Comparison of ENCODE assay signal across 25 mouse cellular contexts in genomic region chr11:57592228-57592748, GRCm38 (mm10).
"Had no signal": no experiment of that assay in that cellular context is flagged by ENCODE, and none has a peak within 500 bp of the region (broad histone marks: within the 10 kb centered on the region; RNA-seq: fewer than 3 reads in every experiment).

No protein-coding gene starts in this region.

- DNase-seq: cerebellum, adult 9-10 months; cerebellum, adult 9-11 months; cerebellum, postnatal 10 days; cerebellum, postnatal 14 days; cerebellum, postnatal 25 days; cerebellum, postnatal 36 days; embryo, embryonic 11 days; forebrain, postnatal 0 days; gastrocnemius, adult 2 months; gastrocnemius, postnatal 10 days; gastrocnemius, postnatal 14 days; gastrocnemius, postnatal 25 days; heart, adult 11 months; heart, adult 18-20 months; heart, adult 2 months had no signal

- H3K27ac ChIP-seq: embryonic facial prominence, embryonic 10.5 days; embryonic facial prominence, embryonic 12.5 days; embryonic facial prominence, embryonic 13.5 days; embryonic facial prominence, embryonic 15.5 days; forebrain, embryonic 10.5 days; forebrain, embryonic 12.5 days; forebrain, embryonic 13.5 days; forebrain, embryonic 15.5 days; gastrocnemius, adult 2 months; heart, adult 2 months; heart, embryonic 10.5 days had no signal

- H3K9ac ChIP-seq: embryonic facial prominence, embryonic 12.5 days; embryonic facial prominence, embryonic 13.5 days; embryonic facial prominence, embryonic 15.5 days; forebrain, embryonic 12.5 days; forebrain, embryonic 13.5 days; forebrain, embryonic 15.5 days; forebrain, postnatal 0 days had no signal

- H3K4me1 ChIP-seq: embryonic facial prominence, embryonic 12.5 days; embryonic facial prominence, embryonic 15.5 days; forebrain, embryonic 10.5 days; forebrain, embryonic 12.5 days; forebrain, embryonic 15.5 days; heart, embryonic 10.5 days had no signal

- H3K36me3 ChIP-seq: embryonic facial prominence, embryonic 10.5 days; embryonic facial prominence, embryonic 12.5 days; embryonic facial prominence, embryonic 13.5 days; embryonic facial prominence, embryonic 15.5 days; forebrain, embryonic 10.5 days; forebrain, embryonic 12.5 days; forebrain, embryonic 15.5 days; heart, embryonic 10.5 days had no signal

- H3K4me3 ChIP-seq: embryonic facial prominence, embryonic 10.5 days; embryonic facial prominence, embryonic 12.5 days; embryonic facial prominence, embryonic 13.5 days; embryonic facial prominence, embryonic 15.5 days; erythroblast, embryonic 14.5 days; forebrain, embryonic 10.5 days; forebrain, embryonic 12.5 days; forebrain, embryonic 13.5 days; forebrain, embryonic 15.5 days; gastrocnemius, adult 2 months; heart, adult 2 months; heart, embryonic 10.5 days had no signal

- H3K9me3 ChIP-seq: embryonic facial prominence, embryonic 10.5 days; embryonic facial prominence, embryonic 12.5 days; embryonic facial prominence, embryonic 13.5 days; embryonic facial prominence, embryonic 15.5 days; forebrain, embryonic 10.5 days; forebrain, embryonic 12.5 days; forebrain, embryonic 13.5 days; forebrain, embryonic 15.5 days; heart, embryonic 10.5 days had no signal

- H3K27me3 ChIP-seq: embryonic facial prominence, embryonic 12.5 days; embryonic facial prominence, embryonic 13.5 days; embryonic facial prominence, embryonic 15.5 days had no signal
